Mouse (Mus musculus): ENCODE results near the gene Hoxa9.

GRCm38 (mm10) chr6:52200073-52200750, 30.7 kb downstream of the Hoxa9 start:
- TF ChIP-seq CTCF (IDR thresholded peaks at IDR 0.05) (no peak), EP300 (IDR thresholded peaks at IDR 0.05; ENCODE audit: insufficient read depth, low read depth, low read length) (no peak), POLR2A (IDR thresholded peaks at IDR 0.05; ENCODE audit: insufficient read depth, low read depth, low read length) (no peak)

Data from heart, adult 2 months (tissue).